Mouse (Mus musculus): ENCODE results near the gene Vars. TPM values are rescaled to one million over a fixed set of nuclear protein-coding genes. Genes with fewer than 3 reads are reported as not detected.
"Not testable (repeated sequence)": the region's sequence is repeated elsewhere in the genome, so short reads cannot be mapped to it uniquely, and the experiment has no call there.

Vars gene
- polyA plus RNA-seq, 1 experiment from 2014 or later: 88.4 TPM

DNA sequence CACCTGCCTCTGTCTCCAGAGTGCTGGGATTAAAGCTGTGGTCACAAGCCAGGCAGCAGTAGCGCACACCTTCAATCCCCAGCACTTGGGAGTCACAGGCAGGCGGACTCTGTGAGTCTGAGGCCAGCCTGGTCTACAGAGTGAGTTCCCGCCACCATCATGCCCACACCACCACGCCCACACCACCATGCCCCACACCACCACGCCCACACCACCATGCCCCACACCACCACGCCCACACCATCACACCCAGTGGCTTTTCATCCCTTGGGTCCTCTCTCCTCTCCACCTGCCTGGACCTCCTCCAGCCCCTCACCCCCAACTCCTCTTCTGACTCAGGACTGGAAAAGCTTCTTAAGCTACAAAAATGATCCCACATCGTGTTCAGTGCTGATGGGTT, 31.1 kb downstream of the Vars start:
- no peak for ATAC-seq
- Histone ChIP-seq H3K4me1 (peaks cover 25% of the 10 kb centered on the region), H3K9ac (no peak overlapping the region), H3K36me3 (ENCODE audit: poor library complexity, severe bottlenecking) (no peaks in the 10 kb centered on the region), H3K4me3 (no peak overlapping the region), H3K27me3 (0 out of 2 replicates have a peak, but pooled peaks cover 4% of the 10 kb centered on the region), H3K4me2 (no peak overlapping the region), H3K27ac (no peak overlapping the region), H3K9me3 (replicated peaks) (no peaks in the 10 kb centered on the region)
- 75% methylated on average over 6 of the region's 7 CpGs for WGBS

DNA sequence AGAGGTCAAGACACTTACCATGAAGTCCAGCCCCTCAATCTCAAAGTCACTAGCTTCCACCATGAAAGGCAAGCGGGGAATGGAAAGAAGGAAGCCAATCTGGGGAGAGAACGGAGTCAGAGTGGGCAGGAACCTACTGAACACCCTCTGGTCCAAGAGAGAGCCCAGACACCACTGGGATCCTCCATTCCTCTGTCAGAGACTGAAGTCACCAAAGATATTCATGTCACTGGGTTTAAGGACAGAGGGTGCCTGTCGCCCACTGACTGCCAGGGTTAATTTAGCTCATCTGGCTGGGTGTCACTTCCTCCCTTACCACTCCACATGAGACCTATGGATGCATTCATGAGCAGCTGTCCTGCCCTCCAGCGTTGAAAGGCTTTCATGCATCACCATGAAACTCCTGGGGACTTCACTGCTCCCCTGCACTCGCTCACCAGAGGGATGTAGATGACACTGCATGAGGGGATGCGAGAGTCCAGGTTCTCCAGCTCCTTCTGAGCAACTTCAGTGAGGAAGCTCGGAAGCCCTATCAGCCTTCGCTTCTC, 31.6 kb downstream of the Vars start:
- ATAC-seq: no peak
- no peak overlapping the region for H3K4me2 ChIP-seq
- H3K27ac ChIP-seq: no peak overlapping the region
- 0 out of 2 replicates have a peak, but pooled peaks cover 4% of the 10 kb centered on the region for H3K27me3 ChIP-seq
- H3K4me1 ChIP-seq: peaks cover 22% of the 10 kb centered on the region
- H3K36me3 ChIP-seq (ENCODE audit: poor library complexity, severe bottlenecking): no peaks in the 10 kb centered on the region
- H3K9ac ChIP-seq: no peak overlapping the region
- WGBS: 82% methylated on average over 8 of the region's 8 CpGs
- H3K9me3 ChIP-seq (replicated peaks): no peaks in the 10 kb centered on the region
- H3K4me3 ChIP-seq: no peak overlapping the region

DNA sequence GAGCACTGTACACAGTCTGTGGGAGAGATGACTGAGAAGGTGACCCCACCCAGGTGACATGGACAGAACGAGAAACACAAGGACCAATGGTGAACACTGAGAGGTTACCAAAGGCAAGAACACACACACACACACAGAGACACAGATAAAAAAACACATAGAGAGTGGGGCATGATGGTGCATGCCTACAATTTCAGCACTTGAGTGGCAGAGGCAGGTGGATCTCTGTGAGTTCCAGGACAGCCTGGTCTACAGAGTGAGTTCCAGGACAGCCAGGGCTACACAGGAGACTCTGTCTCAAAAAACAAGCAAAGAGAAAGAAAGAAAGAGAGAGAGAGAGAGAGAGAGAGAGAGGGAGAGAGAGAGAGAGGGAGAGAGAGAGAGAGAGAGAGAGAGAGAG, 32.9 kb downstream of the Vars start:
- H3K4me1 ChIP-seq; H3K9me3 ChIP-seq (replicated peaks); H3K4me2 ChIP-seq; H3K36me3 ChIP-seq (ENCODE audit: poor library complexity, severe bottlenecking); H3K4me3 ChIP-seq; H3K27me3 ChIP-seq; H3K27ac ChIP-seq; ATAC-seq; H3K9ac ChIP-seq: not testable (repeated sequence)
- 59% methylated on average over 1 of the region's 1 CpGs for WGBS

DNA sequence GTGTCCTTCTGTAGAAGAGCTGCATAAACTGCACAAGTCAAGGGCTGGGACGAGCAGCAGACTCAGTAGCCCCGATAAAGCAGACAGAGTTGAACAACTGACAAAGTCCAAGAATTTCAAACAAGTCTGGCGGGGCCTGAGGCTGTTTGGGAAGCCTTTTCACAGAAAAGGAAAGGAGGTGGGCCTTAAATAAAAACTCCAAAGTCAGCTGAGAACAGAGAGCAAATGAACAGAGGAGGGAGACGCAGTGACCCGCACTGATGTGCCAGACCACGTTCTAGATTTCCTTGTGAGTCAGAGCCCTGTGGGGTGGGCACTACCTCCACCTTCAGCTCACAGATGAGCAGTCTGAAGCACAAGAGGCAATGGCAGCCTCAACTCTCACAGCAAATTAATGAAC, 34.1 kb downstream of the Vars start:
- no peak for ATAC-seq
- Histone ChIP-seq H3K9me3 (replicated peaks) (no peaks in the 10 kb centered on the region), H3K27ac (no peak overlapping the region), H3K36me3 (ENCODE audit: poor library complexity, severe bottlenecking) (no peaks in the 10 kb centered on the region), H3K4me1 (peaks cover 2% of the 10 kb centered on the region), H3K27me3 (no peaks in the 10 kb centered on the region), H3K4me3 (no peak overlapping the region), H3K4me2 (no peak overlapping the region), H3K9ac (no peak overlapping the region)
- WGBS: 79% methylated on average over 6 of the region's 6 CpGs

DNA sequence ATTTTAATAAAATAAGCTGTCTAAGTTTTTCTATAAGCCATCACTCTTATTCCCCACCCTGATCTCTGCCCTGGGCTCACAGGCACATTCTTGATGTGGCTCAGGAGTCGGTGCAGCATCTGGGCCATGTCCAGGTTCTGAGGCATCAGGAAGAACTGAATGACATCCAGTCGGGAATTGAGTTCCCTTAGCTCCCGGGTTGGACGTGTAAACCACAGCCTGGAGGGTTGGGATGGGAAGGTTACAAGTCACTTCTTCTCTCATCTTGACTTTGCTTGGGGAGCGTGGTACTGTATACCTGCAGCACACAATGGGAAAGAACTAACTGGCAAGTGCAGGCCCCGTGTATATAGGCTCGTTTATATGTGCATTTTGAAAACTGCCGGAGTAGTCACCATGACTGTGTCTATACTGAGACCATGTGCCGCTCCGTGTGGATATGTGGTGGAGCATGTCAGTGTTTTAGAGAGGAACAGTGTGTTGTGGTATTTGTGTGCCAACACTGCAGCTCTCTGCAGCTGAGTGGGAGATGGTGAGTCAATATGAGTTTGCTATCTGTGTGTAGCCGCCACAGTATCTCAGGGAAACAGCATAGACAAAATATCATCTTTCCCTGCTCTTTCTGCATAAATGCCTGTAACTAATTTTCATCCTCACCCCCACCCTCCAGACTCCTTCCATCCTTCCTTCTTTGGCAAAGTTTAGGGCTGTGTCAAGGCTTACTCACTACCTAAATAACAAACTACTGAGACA, 38.5 kb downstream of the Vars start:
- Histone ChIP-seq H3K9ac (no peak overlapping the region), H3K27ac (no peak overlapping the region), H3K36me3 (ENCODE audit: poor library complexity, severe bottlenecking) (no peaks in the 10 kb centered on the region), H3K9me3 (replicated peaks) (no peaks in the 10 kb centered on the region), H3K27me3 (no peaks in the 10 kb centered on the region), H3K4me3 (no peak overlapping the region), H3K4me1 (no peaks in the 10 kb centered on the region), H3K4me2 (no peak overlapping the region)
- WGBS: 87% methylated on average over 11 of the region's 11 CpGs
- no peak for ATAC-seq

DNA sequence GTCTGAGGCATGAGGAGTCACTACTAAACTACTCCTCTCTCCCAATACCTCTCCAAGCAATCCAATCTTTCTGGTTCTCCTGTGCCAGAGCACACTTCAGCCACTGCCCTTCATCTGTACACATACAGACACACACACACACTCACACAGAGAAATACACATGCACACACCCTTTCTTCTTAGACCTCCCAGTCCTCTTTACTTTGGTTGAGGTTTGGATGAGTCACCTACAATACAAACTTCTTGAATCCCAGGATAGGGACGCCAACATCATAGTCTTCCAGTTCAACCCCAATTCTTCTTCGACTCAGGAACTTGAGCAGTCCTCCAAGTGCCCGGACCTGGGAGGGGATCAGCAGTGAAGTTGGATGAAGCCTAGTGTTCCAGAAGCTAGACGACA, 43.0 kb downstream of the Vars start:
- H3K4me3 ChIP-seq: no peak overlapping the region
- 92% methylated on average over 4 of the region's 4 CpGs for WGBS
- no peaks in the 10 kb centered on the region for H3K36me3 ChIP-seq (ENCODE audit: poor library complexity, severe bottlenecking)
- no peak overlapping the region for H3K9ac ChIP-seq
- no peak overlapping the region for H3K27ac ChIP-seq
- no peak for ATAC-seq
- H3K27me3 ChIP-seq: no peaks in the 10 kb centered on the region
- H3K4me2 ChIP-seq: no peak overlapping the region
- H3K9me3 ChIP-seq (replicated peaks): no peaks in the 10 kb centered on the region
- peaks cover 26% of the 10 kb centered on the region for H3K4me1 ChIP-seq

DNA sequence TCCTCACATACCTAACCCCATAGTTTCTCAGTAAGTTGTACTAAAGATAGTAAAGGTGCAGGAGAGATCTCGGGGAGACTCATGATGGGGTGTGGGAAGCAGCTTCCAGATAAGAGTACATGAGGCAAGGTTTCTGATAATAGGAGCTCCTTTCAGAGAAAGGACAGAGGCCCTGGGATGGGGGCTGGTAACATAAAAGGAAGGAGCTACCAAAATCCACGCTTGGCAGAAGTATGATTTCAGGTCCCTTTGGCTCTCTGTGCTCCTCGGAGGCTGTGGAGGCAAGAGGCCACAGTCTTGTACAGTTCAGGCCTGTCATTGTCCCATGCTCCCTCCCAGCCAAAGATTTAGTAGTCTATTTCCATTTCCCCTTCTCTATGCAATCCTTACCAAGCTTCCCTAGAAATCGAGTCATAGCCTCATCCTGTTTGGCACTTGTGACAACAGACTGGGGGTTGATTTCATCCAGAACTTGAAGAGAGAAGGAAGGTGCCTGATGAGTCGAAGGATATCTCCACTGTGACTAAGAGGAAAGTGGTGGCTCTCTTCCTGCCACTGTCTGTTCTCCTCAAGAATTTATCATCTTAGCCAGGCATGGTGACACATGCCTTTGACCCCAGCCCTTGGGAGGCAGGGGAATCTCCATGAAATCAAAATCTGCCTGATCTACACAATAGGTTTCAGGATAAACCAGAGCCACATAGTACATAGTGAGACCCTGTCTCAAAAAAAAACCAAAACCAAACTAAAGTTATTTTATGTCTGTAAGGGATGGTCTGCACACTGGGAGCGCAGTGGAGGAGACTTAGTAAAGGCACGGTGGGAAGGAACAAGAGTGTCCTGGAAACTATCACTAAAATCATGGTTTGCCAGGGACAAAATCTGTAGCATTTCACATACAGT, 44.4 kb downstream of the Vars start:
- peak overlapping the region; percentile 57 for H3K4me3 ChIP-seq
- 87% methylated on average over 7 of the region's 7 CpGs for WGBS
- no peaks in the 10 kb centered on the region for H3K36me3 ChIP-seq (ENCODE audit: poor library complexity, severe bottlenecking)
- peak overlapping the region; percentile 97 for H3K4me2 ChIP-seq
- peak overlapping the region; percentile 88 for H3K9ac ChIP-seq
- H3K27me3 ChIP-seq: no peaks in the 10 kb centered on the region
- H3K9me3 ChIP-seq (replicated peaks): no peaks in the 10 kb centered on the region
- no peak for ATAC-seq
- peaks cover 40% of the 10 kb centered on the region for H3K4me1 ChIP-seq
- no peak overlapping the region for H3K27ac ChIP-seq

DNA sequence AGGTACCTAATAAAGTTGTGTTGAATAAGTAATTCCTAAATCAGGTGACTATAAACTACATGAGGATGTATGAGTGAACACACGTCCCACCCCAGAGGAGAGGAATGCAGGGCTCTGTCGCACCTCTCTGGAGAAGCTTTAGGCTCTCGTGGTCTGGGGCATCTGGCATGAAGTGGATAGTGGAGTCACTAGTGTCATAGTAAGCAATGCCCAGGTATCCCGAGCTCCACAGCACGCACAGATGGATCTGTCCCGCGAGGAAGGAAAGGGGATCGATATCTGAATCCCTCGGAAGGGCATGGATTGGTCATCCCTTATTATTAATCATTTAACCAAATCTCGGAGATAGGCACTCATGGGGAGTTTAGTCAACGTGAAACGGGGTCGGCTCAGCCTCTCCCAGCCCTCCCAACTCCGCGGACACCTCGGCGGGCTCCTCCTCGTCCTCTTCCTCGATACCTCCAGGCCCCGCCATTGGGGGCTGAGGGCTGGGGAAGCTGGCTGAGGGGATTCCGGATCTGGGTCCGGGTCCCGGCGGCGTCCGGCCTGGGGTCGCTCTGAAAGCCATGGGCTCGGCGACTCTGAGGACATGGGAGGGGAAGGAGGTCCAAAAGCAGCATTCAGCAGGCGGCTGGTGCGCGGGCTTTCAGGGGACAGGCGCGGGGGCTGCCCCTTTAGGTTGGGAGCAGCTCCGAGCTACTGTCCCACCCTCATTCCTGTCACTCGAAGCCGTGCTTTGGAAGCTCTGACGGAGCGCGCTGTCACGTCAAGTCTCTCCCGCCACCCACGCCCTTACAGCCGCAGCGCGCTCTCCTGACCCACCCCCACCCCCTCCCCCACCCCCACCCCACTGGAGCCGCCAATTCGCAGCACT, 45.3 kb downstream of the Vars start:
- ATAC-seq: peak; percentile 80
- Histone ChIP-seq H3K4me3 (peak overlapping the region; percentile 57), H3K27me3 (no peaks in the 10 kb centered on the region), H3K4me1 (peaks cover 41% of the 10 kb centered on the region), H3K9me3 (replicated peaks) (no peaks in the 10 kb centered on the region), H3K9ac (peak overlapping the region; percentile 88), H3K36me3 (ENCODE audit: poor library complexity, severe bottlenecking) (no peaks in the 10 kb centered on the region), H3K4me2 (peak overlapping the region; percentile 97), H3K27ac (peak overlapping the region; percentile 80)
- WGBS: 8% methylated on average over 37 of the region's 48 CpGs

DNA sequence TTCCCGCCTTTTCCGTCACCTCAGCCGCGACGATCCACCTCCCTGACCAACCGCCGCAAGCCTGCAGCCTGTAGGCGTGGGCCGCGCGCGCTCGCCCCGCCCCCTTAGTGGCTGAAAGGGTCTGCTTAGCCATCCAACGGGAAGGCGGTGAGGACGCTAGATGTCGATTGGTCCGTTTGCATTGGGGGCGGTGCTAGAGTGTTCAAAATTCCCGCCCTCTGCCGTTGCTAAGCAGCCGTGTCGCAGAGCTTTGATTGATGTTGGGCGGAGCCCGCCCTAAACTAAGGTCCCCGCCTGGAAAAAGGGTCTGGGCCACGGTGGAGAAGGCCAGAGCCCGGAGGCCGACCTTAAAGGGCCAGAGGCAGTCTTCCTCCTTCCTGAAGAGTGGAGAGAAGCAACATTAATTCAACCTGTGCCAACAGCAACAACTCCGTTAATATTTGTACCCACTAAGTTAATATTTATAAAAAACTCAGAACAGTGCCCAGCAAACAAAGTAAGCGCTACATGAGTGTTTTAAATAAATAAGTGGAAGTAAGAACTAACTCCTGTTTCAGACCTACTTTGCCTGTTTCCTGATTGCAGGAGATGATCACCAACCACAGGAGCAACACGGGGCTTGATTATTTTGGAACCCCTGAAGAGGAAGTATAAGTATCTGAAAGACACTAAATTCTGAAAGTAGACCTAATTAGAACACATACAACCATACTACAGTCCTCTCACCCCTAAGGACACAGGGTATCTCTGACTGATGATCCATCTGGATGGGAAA, 46.1 kb downstream of the Vars start, which contains the start of gene Msh5:
TSS of gene Msh5 (minus strand) at position 65 of the 775 bp plus-strand sequence.
- H3K36me3 ChIP-seq (ENCODE audit: poor library complexity, severe bottlenecking): no peaks in the 10 kb centered on the region
- H3K27ac ChIP-seq: peak within 1 kb of the TSS; percentile 80
- H3K4me3 ChIP-seq: peak within 1 kb of the TSS; percentile 57
- WGBS: 3% methylated on average over 33 of the region's 33 CpGs
- ATAC-seq: peak; percentile 98
- H3K9me3 ChIP-seq (replicated peaks): no peaks in the 10 kb centered on the region
- no peaks in the 10 kb centered on the region for H3K27me3 ChIP-seq
- H3K4me2 ChIP-seq: peak within 1 kb of the TSS; percentile 97
- peaks cover 49% of the 10 kb centered on the region for H3K4me1 ChIP-seq
- H3K9ac ChIP-seq: peak within 1 kb of the TSS; percentile 88

DNA sequence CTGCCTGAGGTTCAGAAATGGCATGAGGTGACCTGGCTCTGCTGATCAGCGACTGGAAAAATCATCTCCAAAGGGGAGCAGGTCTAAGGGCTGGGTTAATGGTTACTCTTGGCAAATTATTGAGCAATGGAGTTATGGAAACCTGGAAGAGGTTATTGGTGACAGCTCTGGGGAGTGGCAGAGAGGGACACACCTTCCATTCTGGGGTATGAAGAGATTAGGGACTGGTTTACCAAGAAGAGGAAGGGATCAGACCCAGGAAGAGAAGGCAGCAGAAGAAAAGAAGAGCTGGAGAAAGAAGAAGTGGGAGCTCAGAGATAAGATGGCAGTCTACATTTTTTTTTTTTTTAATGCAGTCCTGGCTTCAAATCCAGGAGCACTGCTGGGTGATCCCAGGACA, 46.9 kb downstream of the Vars start:
- ATAC-seq: no peak
- no peak overlapping the region for H3K9ac ChIP-seq
- 0 out of 2 replicates have a peak overlapping the region, but pooled peaks have one; percentile 7 for H3K4me2 ChIP-seq
- peak overlapping the region; percentile 35 for H3K27ac ChIP-seq
- no peaks in the 10 kb centered on the region for H3K9me3 ChIP-seq (replicated peaks)
- no peaks in the 10 kb centered on the region for H3K27me3 ChIP-seq
- WGBS: 61% methylated on average over 1 of the region's 1 CpGs
- peaks cover 56% of the 10 kb centered on the region for H3K4me1 ChIP-seq
- peaks cover 5% of the 10 kb centered on the region for H3K36me3 ChIP-seq (ENCODE audit: poor library complexity, severe bottlenecking)
- H3K4me3 ChIP-seq: no peak overlapping the region
